ENCODE assay signal across 19 mouse cellular contexts in the genomic region with DNA sequence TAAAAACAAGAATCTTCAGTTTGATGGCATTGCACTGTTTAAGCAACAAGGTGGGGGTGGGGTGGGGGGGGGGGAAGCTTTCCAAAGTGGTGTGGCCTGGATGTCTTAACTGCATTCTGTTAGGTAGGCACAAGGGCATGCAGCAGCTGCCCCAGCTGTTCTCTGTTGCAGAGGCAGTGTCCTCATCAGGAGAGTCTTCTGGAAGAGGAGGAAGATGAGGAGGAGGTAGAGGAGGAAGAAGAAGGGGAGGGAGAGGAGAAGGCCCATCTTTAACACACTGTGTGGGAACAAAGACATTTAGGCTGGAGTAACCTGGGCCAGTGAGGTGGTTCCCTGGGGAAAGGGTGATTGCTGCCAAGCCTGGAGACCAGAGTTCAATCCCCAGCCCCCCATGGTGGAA. TPM values are rescaled to one million over a fixed set of nuclear protein-coding genes. Genes with fewer than 3 reads are reported as not detected.
A peak's percentile ranks its signal among the peaks of the same experiment; 100 is the strongest.
DNase-seq lines count a peak whose midpoint lies in the region; TF ChIP-seq lines count a peak whose summit lies in the region.
"Had no signal": no experiment of that assay in that cellular context is flagged by ENCODE, and none has a peak within 500 bp of the region (broad histone marks: within the 10 kb centered on the region; RNA-seq: fewer than 3 reads in every experiment).

No protein-coding gene starts in this region.

- TF ChIP-seq EP300 in heart, adult 2 months (IDR thresholded peaks at IDR 0.05; ENCODE audit: insufficient read depth, low read depth, low read length) = no peak

- no peak for DNase-seq in gastrocnemius, adult 2 months
- DNase-seq in gastrocnemius, postnatal 10 days = no peak
- no peak for DNase-seq in heart, adult 2 months
- no peak for DNase-seq in heart, postnatal 36 days
- DNase-seq in adipocyte (ENCODE audit: low spot score) (peak; percentile 53), liver (no peak)
- no peak for DNase-seq in embryonic facial prominence, embryonic 10.5 days (ENCODE audit: low spot score)
- DNase-seq: B cell, adult 2 months; cerebellum, adult 8-10 months; embryo, embryonic 11 days; forebrain, postnatal 0 days had no signal

- peaks cover 16% of the 10 kb centered on the region for H3K4me1 ChIP-seq in heart, adult 2 months (ENCODE audit: control insufficient read depth, insufficient read depth, low read length)
- peaks cover 53% of the 10 kb centered on the region for H3K4me1 ChIP-seq in embryonic facial prominence, embryonic 10.5 days

- no peak for TF ChIP-seq CTCF in gastrocnemius, adult 2 months (IDR thresholded peaks at IDR 0.05)
- TF ChIP-seq CTCF in heart, adult 2 months (IDR thresholded peaks at IDR 0.05) = no peak

- no peak overlapping the region for H3K4me3 ChIP-seq in gastrocnemius, adult 2 months
- no peak overlapping the region for H3K4me3 ChIP-seq in heart, adult 2 months
- no peak overlapping the region for H3K4me3 ChIP-seq in embryonic facial prominence, embryonic 10.5 days
- H3K4me3 ChIP-seq: embryonic facial prominence, embryonic 12.5 days; forebrain, embryonic 13.5 days; forebrain, embryonic 15.5 days had no signal

- peak overlapping the region; percentile 95 for H3K27ac ChIP-seq in gastrocnemius, adult 2 months
- H3K27ac ChIP-seq in heart, adult 2 months = peak overlapping the region; percentile 87
- H3K27ac ChIP-seq in embryonic facial prominence, embryonic 10.5 days (replicated peaks) = 0 out of 2 replicates have a peak overlapping the region, but pooled peaks have one; percentile 30
- H3K27ac ChIP-seq: forebrain, embryonic 13.5 days; forebrain, embryonic 15.5 days had no signal

- H3K27me3 ChIP-seq in heart, adult 2 months (ENCODE audit: control insufficient read depth, insufficient read depth, low read length) = no peaks in the 10 kb centered on the region
- no peaks in the 10 kb centered on the region for H3K27me3 ChIP-seq in embryonic facial prominence, embryonic 10.5 days (replicated peaks; ENCODE audit: low read depth, poor library complexity, severe bottlenecking)
- H3K27me3 ChIP-seq: embryonic facial prominence, embryonic 12.5 days; forebrain, embryonic 13.5 days; forebrain, embryonic 15.5 days; Patski had no signal

- no peak for TF ChIP-seq POLR2A in heart, adult 2 months (IDR thresholded peaks at IDR 0.05; ENCODE audit: insufficient read depth, low read depth, low read length)

- H3K9me3 ChIP-seq in embryonic facial prominence, embryonic 10.5 days = no peaks in the 10 kb centered on the region
- H3K9me3 ChIP-seq: embryonic facial prominence, embryonic 12.5 days; forebrain, embryonic 15.5 days had no signal

- no peaks in the 10 kb centered on the region for H3K79me2 ChIP-seq in heart, adult 2 months (replicated peaks; ENCODE audit: control insufficient read depth, insufficient read depth, low read length)

- H3K9ac ChIP-seq in heart, adult 2 months (ENCODE audit: low read depth, low read length) = no peak overlapping the region; the same call in 1 of the 2 replicates
- H3K9ac ChIP-seq: embryonic facial prominence, embryonic 12.5 days; forebrain, embryonic 13.5 days; forebrain, embryonic 15.5 days; forebrain, postnatal 0 days had no signal

- H3K36me3 ChIP-seq in heart, adult 2 months (ENCODE audit: control insufficient read depth, insufficient read depth, low read length) = no peaks in the 10 kb centered on the region
- no peaks in the 10 kb centered on the region for H3K36me3 ChIP-seq in embryonic facial prominence, embryonic 10.5 days (replicated peaks)
- H3K36me3 ChIP-seq: embryonic facial prominence, embryonic 12.5 days; forebrain, embryonic 15.5 days; G1E had no signal

- intact Hi-C loops in gastrocnemius, adult 2 months (cut with DNase I) = no loop called here
- intact Hi-C loops in heart, adult 2 months (cut with DNase I) = no loop called here
- intact Hi-C loops in heart, postnatal 36 days (cut with DNase I) = loop anchor here (10.0 kb wide), 1 partner anchor 427 kb away; a partner anchor contains a TSS

RNA-seq across cellular contexts. Expression of a gene that starts 5.6 kb away (rescaled TPM):
- total RNA-seq in gastrocnemius, adult 2 months (2021) = 1 to 10 TPM; 1.2 to 1.4 TPM
- total RNA-seq in gastrocnemius, postnatal 10 days (2021) = 1 to 10 TPM; 2.9 TPM
- total RNA-seq in heart, adult 2 months (2021) = 1 to 10 TPM; 1.6 to 2.5 TPM
- polyA plus RNA-seq in heart, adult 2 months (2012; rRNA removed) = 4.9 and 5.5 TPM in 2 replicates
- total RNA-seq in heart, postnatal 36 days (2021) = 1 to 10 TPM; 1.1 to 2.3 TPM
- 7.5 and 8.8 TPM in 2 replicates for polyA plus RNA-seq in embryonic facial prominence, embryonic 10.5 days (2016; fragmentation: Nextera tagmentation; extraction: Ambion mirVana)
- total RNA-seq: CH12.LX; common myeloid progenitor, adult 5-6 weeks; forebrain, postnatal 0 days had no signal
- polyA plus RNA-seq: forebrain, embryonic 13.5 days; forebrain, embryonic 15.5 days; forebrain, postnatal 0 days; G1E; Patski had no signal

RNA-seq across cellular contexts. Expression of a gene that starts 23.0 kb away (rescaled TPM):
- 1 to 10 TPM; 2.4 to 3.3 TPM for total RNA-seq in gastrocnemius, adult 2 months (2021)
- total RNA-seq in gastrocnemius, postnatal 10 days (2021) = 1 to 10 TPM; 8.4 to 9.9 TPM
- 1 to 10 TPM; 3.8 to 3.9 TPM for total RNA-seq in heart, adult 2 months (2021)
- polyA plus RNA-seq in heart, adult 2 months (2012; rRNA removed) = 5.4 and 6.5 TPM in 2 replicates
- total RNA-seq in heart, postnatal 36 days (2021) = 1 to 10 TPM; 3.6 to 5.2 TPM
- polyA plus RNA-seq in embryonic facial prominence, embryonic 10.5 days (2016; fragmentation: Nextera tagmentation; extraction: Ambion mirVana) = 2.5 and 2.8 TPM in 2 replicates
- total RNA-seq: CH12.LX; common myeloid progenitor, adult 5-6 weeks had no signal
- polyA plus RNA-seq: CD4-positive, CD25-positive, alpha-beta regulatory T cell, adult 4 months; G1E had no signal

RNA-seq across cellular contexts. Expression of a gene that starts 25.1 kb away (rescaled TPM):
- 1,000 to 10,000 TPM in 1 of 2 experiments, 100 to 1,000 TPM in 1; 944 to 1,010 TPM for total RNA-seq in gastrocnemius, adult 2 months (2021)
- 1,000 to 10,000 TPM; 1,112 to 1,150 TPM for total RNA-seq in gastrocnemius, postnatal 10 days (2021)
- total RNA-seq in heart, adult 2 months (2021) = 100 to 1,000 TPM; 839 to 985 TPM
- 1,788 and 1,851 TPM in 2 replicates for polyA plus RNA-seq in heart, adult 2 months (2012; rRNA removed)
- total RNA-seq in heart, postnatal 36 days (2021) = 100 to 1,000 TPM; 863 to 996 TPM
- polyA plus RNA-seq in embryonic facial prominence, embryonic 10.5 days (2016; fragmentation: Nextera tagmentation; extraction: Ambion mirVana) = 9.8 and 12.2 TPM in 2 replicates
- total RNA-seq: CH12.LX, G1E had no signal
- polyA plus RNA-seq: CD4-positive, CD25-positive, alpha-beta regulatory T cell, adult 4 months; G1E; Patski had no signal

RNA-seq across cellular contexts. Expression of a gene that starts 30.8 kb away (rescaled TPM):
- 1 to 10 TPM; 1.4 to 1.6 TPM for total RNA-seq in gastrocnemius, adult 2 months (2021)
- total RNA-seq in gastrocnemius, postnatal 10 days (2021) = 1 to 10 TPM; 2.4 to 2.6 TPM
- 1 to 10 TPM in 1 of 2 experiments, under 1 TPM in 1; 0.63 to 1.5 TPM for total RNA-seq in heart, adult 2 months (2021)
- polyA plus RNA-seq in heart, adult 2 months (2012; rRNA removed) = 2.9 and 3.4 TPM in 2 replicates
- total RNA-seq in heart, postnatal 36 days (2021) = 1 to 10 TPM in 1 of 2 experiments, under 1 TPM in 1; 0.41 to 1.1 TPM
- polyA plus RNA-seq in embryonic facial prominence, embryonic 10.5 days (2016; fragmentation: Nextera tagmentation; extraction: Ambion mirVana) = 0.55 and 3.1 TPM in 2 replicates
- total RNA-seq: CH12.LX; common myeloid progenitor, adult 5-6 weeks; G1E had no signal
- polyA plus RNA-seq: CD4-positive, CD25-positive, alpha-beta regulatory T cell, adult 4 months; G1E; Patski had no signal

RNA-seq across cellular contexts. Expression of a gene that starts 33.0 kb away (rescaled TPM):
- 10 to 100 TPM; 14.0 to 15.9 TPM for total RNA-seq in gastrocnemius, adult 2 months (2021)
- total RNA-seq in gastrocnemius, postnatal 10 days (2021) = 1 to 10 TPM; 6.8 to 7.8 TPM
- total RNA-seq in heart, adult 2 months (2021) = 1 to 10 TPM; 1.7 to 2.6 TPM
- 2.8 and 5.1 TPM in 2 replicates for polyA plus RNA-seq in heart, adult 2 months (2012; rRNA removed)
- total RNA-seq in heart, postnatal 36 days (2021) = 1 to 10 TPM; 1.9 to 3.9 TPM
- 4.0 and 4.3 TPM in 2 replicates for polyA plus RNA-seq in embryonic facial prominence, embryonic 10.5 days (2016; fragmentation: Nextera tagmentation; extraction: Ambion mirVana)
- polyA plus RNA-seq: forebrain, embryonic 13.5 days; G1E had no signal

Comparison
In these comparisons a context has a peak if more than half of its experiments do, and no peak if none do; other contexts are left out.
1. H3K27ac ChIP-seq: peak in every context shown above with its lines; median percentile 95 in gastrocnemius, adult 2 months; 87 in heart, adult 2 months; 30 in embryonic facial prominence, embryonic 10.5 days.